Mouse (Mus musculus) ES-CJ7 (cell line): ENCODE data around the gene Rrh.

Source experiments
- DNase-seq: peaks from one replicate; pipeline ENCODE4 v3.0.0; 2011; ENCODE audit warnings: low read depth, low spot score

Gene Rrh

DNA sequence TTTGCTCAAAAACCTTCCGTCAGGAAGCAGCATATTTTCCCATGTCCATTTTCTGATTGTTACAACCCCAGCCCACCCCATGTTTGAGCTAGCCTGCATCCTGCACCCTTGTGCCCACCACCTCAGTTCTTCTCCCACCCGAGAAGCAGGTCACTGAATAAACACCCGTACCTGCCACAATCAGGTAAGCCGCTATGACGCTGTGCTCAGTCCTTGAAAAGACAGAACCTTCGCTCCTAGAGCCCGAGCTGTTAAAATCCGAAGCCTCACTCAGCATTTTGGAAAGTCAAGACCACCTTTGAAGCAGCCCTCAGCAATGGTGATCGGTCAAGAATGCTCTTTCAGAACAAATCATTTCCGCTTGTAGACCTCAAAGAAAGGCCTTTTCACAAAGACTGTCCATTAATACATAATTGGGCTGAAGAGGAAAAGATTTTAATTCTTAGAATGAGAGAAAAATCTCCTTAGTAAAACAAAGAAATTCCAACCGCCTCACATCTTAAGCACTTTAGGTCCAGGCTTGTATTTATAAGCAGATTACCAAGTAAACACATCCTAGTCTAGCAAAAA, at the start of gene Rrh:
Gene Rrh, minus strand, starts transcription at position 382 of the 570 bp plus-strand sequence.
- no peak for DNase-seq

DNA sequence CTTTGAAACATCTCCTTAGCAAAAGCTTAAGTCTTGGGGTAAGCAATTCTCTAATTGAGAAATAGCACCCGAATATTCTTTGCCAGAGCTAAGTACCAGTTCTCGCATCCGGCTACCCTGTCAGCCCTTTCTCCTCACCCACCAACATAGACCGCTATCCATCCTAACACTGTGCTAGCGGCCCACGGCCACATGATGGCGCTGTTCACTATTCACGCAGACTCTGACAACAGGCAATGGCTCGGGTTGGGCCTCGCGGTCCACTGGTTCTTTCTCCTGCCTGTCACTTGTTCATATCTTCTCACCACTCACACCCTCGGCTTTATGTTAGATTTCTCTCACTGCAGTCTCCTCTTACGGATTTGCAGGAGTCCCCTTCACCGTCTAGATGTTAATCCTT, 41.3 kb upstream of the Rrh start:
- DNase-seq, result peak; percentile 76

GRCm38 (mm10) chr3:129862592-129862991, 40.2 kb upstream of the Rrh start:
- DNase-seq, result peak; percentile 45

- no peak for DNase-seq
Measured at GRCm38 (mm10) chr3:129846846-129847245, 24.5 kb upstream of the Rrh start.

GRCm38 (mm10) chr3:129845868-129846267, 23.5 kb upstream of the Rrh start:
- no peak for DNase-seq

DNA sequence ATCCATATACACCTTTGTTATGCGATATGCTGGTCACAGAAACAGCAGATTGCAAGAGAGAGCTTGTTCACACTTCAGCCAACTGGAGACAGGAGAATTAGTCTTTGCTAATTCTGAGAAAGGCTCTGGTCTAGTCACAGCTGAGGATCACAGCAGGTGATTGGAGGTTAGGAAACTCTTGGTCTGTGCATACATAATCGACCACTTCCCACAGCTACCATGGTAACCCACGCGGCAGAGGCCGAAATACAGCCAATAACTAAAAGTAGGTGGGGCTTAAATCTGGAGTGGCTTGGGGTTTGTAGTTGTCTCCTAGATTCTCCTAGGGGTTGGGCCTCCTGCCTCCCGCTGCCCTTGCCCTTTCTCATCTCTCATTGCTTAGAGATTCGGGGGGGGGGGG, 15.6 kb upstream of the Rrh start:
- DNase-seq, result peak; percentile 84

DNA sequence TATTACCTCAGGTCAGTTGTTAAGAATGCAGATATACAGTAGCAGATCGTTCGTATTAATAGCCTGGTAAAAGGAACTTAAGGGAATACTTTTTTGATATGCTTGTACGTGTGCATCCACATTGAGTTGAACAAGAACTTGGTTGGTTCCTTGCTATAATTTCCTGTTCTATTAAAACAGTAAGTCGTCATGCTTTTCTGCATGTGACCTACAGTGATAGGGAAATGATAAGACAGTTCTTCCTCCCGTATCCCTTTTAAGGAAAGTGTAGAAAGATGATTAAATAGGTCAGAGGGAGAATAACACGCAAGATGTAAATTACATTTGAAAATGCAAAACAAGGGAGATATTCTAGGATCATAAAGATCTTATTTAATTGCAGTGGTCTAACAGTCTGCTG, 14.6 kb upstream of the Rrh start:
- no peak for DNase-seq

DNA sequence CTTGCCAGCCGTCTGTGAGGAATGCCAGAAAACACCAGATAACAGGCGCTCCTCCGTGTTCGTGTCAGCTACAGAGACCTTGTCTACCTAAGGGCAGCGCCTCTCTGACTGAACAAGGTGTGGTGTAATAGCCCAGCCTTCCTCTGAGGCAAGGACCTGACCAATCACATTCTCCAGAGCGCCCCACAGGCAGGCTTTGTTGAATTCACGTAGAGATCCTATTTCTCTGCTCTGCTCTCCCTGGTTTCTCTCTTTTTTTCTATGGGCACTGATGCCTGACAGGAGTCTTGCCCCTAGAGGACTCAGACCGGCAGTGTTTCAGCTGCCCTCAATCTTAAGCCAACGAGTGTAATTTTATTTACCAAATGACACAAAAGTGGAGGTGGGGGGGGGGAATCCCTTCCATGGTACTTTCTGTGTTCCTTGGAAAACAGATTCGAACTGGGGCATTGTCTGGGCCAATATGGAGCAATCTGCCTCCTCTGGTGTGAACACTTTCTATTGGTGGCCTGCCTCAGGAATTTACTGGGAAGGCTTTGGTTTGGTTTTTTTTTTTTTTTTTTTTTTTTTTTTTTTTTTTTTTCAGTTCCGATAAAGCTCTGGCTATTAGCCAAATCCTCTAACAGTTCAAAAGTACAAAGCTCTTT, 13.8 kb upstream of the Rrh start:
- DNase-seq, result peak; percentile 61

DNA sequence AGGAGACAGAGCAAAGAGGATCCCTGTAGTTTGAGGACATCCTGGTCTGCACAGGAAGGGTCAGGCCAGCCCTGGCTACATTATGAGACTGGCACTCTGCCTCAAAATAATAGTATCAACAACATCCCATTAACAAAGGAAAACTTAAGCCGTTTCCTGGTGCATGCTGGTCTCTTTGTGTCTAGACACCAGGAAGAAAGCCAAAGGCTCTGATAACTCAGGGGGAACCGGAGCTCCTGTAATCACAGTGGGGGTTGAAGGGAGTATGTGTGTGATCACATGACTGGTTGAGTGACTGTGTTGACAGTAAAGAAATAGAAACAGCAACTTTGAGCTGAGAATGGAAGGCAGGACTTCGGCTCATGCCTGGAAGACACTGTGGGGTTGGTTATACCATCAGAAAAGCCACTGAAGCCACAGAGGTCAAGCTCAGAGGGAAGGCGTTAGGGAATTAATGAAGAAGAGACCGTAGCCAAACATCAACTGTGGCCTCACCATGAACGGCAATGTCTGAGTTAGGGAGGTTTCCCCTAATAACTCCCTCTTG, 13.1 kb upstream of the Rrh start, which contains the start of gene Cfi:
Gene Cfi, plus strand, starts transcription at position 497 of the 547 bp plus-strand sequence.
- no peak for DNase-seq

GRCm38 (mm10) chr3:129831035-129831568, 8.7 kb upstream of the Rrh start, which contains the start of gene Gar1:
Gene Gar1, minus strand, starts transcription at chr3:129831396.
- DNase-seq, result peak; percentile 97

- DNase-seq, result no peak
Measured at GRCm38 (mm10) chr3:129830626-129831025, 8.2 kb upstream of the Rrh start.

- DNase-seq, result no peak
Measured at GRCm38 (mm10) chr3:129827691-129828090, 5.3 kb upstream of the Rrh start.

GRCm38 (mm10) chr3:129826691-129827090, 4.3 kb upstream of the Rrh start:
- no peak for DNase-seq

- DNase-seq, result no peak
Measured at GRCm38 (mm10) chr3:129824891-129825290, 2.5 kb upstream of the Rrh start.

- DNase-seq, result no peak
Measured at GRCm38 (mm10) chr3:129824146-129824545, 1.8 kb upstream of the Rrh start.

GRCm38 (mm10) chr3:129823293-129823692, 906 bp upstream of the Rrh start:
- peak; percentile 69 for DNase-seq

DNA sequence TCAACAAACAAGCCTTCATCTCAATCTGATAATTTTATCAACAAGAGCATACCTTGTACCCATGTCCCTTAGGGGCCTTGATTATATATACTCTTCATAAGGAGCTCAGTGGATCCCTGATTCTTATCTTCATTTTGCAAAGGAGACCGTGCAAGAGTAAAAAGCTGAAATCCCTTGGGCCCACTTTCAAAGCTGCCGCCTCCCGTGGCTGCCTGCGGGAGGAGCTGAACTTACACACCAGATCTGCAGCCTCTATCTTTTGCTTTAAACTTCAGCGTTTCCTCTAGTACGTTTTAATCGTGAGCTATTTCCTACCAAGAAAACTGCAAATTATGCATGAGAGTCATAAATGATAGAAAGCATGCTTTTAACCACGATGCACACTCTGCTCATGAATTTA, 651 bp downstream of the Rrh start:
- DNase-seq, result no peak

GRCm38 (mm10) chr3:129820847-129821246, 1.5 kb downstream of the Rrh start:
- no peak for DNase-seq

- no peak for DNase-seq
Measured at GRCm38 (mm10) chr3:129803765-129804164, 18.6 kb downstream of the Rrh start, which contains the start of gene Lrit3. Gene Lrit3, minus strand, starts transcription at chr3:129804030.

- no peak for DNase-seq
Measured at GRCm38 (mm10) chr3:129799011-129799410, 23.4 kb downstream of the Rrh start.

GRCm38 (mm10) chr3:129798551-129798950, 23.8 kb downstream of the Rrh start:
- no peak for DNase-seq

DNA sequence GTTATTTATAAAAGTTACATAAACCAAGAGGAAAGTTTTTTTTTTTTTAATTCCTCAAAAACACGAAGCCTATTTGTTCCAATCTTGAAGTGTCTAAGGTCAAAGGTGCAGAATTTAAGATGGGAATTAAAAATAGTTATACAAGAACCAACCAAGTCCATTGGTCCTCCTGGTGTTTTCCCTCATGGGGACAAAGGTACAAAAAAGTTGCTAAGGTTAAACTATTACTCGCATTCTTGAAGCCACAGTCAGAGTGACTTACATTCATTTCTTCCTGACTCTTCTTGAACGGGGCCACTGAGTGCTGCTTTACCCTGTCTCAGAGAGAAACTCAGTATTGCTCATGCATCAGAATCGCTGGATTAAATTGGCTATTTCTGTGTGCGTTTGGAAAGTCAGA, 25.0 kb downstream of the Rrh start:
- DNase-seq, result no peak

- no peak for DNase-seq
Measured at GRCm38 (mm10) chr3:129793801-129794200, 28.6 kb downstream of the Rrh start.
